In the genomic region with DNA sequence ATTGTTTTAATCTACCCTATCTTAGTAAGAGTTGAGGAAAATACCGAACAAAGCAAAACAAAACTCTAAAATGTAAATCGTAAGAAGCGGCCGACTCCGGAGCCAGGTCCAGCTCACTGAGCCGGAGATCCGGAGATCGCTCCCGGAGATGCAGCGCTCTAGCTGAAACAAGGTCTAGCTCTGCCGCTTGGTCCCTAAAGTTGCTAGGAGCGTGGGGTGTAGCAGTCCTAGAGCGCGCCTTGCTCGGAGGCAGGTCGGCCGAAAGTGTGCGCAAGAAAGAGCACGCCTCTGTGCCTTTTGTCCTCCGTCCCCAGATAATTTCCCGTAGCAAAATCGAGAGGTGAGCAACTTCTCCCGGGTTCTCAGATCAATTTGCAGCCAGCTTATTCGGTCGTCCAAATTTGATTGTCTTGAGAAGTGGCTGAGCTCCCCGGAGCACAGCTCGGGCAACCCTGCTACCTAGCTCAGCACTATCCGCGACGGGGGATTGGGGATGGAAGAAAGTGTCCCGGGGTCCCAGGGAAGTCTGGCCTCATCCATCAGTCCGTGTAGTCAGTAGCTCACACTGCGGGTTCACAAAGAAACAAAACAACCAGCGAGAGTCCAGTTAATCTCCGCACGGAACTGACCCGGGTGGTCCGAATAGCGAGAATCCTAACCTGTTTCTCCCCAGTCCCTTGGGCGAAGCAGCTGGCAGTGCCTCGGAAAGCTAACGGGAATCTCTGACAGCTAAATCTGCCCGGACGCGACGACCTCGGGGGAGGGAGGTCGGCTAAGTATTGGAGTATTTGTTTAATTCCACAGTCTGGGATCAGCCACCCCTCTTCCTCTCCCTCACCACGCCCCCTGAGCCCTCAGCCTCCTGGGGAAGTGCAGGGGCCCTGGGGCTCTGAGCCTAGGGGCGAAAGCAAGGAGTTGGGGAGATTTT, we compare ENCODE assay signal across 9 mouse cellular contexts. TPM values are rescaled to one million over a fixed set of nuclear protein-coding genes. Genes with fewer than 3 reads are reported as not detected.
DNase-seq lines count a peak whose midpoint lies in the region; ATAC-seq and TF ChIP-seq lines count a peak whose summit lies in the region.
"Had no signal": no experiment of that assay in that cellular context is flagged by ENCODE, and none has a peak within 500 bp of the region (broad histone marks: within the 10 kb centered on the region; RNA-seq: fewer than 3 reads in every experiment).

No protein-coding gene starts in this region.

- H3K27ac ChIP-seq in forebrain, embryonic 10.5 days, result no peak overlapping the region
- H3K27ac ChIP-seq in forebrain, postnatal 0 days (ENCODE audit: low read depth, low read length), result no peak overlapping the region
- no peak overlapping the region for H3K27ac ChIP-seq in forebrain, embryonic 15.5 days (replicated peaks)
- no peak overlapping the region for H3K27ac ChIP-seq in liver, embryonic 16.5 days (ENCODE audit: low read length)
- H3K27ac ChIP-seq: liver, embryonic 14.5 days had no signal

- under 1% methylated on average over 50 of the region's 50 CpGs for WGBS in forebrain, embryonic 10.5 days
- under 1% methylated on average over 50 of the region's 50 CpGs for WGBS in forebrain, postnatal 0 days
- under 1% methylated on average over 50 of the region's 50 CpGs for WGBS in forebrain, embryonic 15.5 days
- WGBS in liver, embryonic 16.5 days (ENCODE audit: insufficient replicate concordance), result under 1% methylated on average over 50 of the region's 50 CpGs

- no peak overlapping the region; the same call in 1 of the 2 replicates for H3K4me2 ChIP-seq in forebrain, postnatal 0 days (ENCODE audit: low read depth)
- H3K4me2 ChIP-seq in forebrain, embryonic 15.5 days (replicated peaks), result 0 out of 2 replicates have a peak overlapping the region, but pooled peaks have one; percentile 0
- H3K4me2 ChIP-seq in liver, embryonic 16.5 days (ENCODE audit: low read depth, low read length), result no peak overlapping the region

- H3K4me3 ChIP-seq in forebrain, embryonic 10.5 days, result peak overlapping the region; percentile 34
- no peak overlapping the region for H3K4me3 ChIP-seq in forebrain, postnatal 0 days (ENCODE audit: low read depth, low read length)
- peak overlapping the region; percentile 68 for H3K4me3 ChIP-seq in E14TG2a.4 (replicated peaks; ENCODE audit: low read length)
- H3K4me3 ChIP-seq in forebrain, embryonic 15.5 days, result no peak overlapping the region
- peak overlapping the region; percentile 19; the same call in 1 of the 2 replicates for H3K4me3 ChIP-seq in liver, embryonic 16.5 days (ENCODE audit: low read depth, low read length)

- H3K9me3 ChIP-seq in forebrain, embryonic 10.5 days, result no peaks in the 10 kb centered on the region
- H3K9me3 ChIP-seq in forebrain, postnatal 0 days (ENCODE audit: low read length), result no peaks in the 10 kb centered on the region
- H3K9me3 ChIP-seq in E14TG2a.4 (ENCODE audit: low read length), result no peaks in the 10 kb centered on the region; the same call in 1 of the 2 replicates
- no peaks in the 10 kb centered on the region for H3K9me3 ChIP-seq in forebrain, embryonic 15.5 days
- H3K9me3 ChIP-seq in liver, embryonic 16.5 days (replicated peaks; ENCODE audit: control insufficient read depth, low read length), result no peaks in the 10 kb centered on the region

- DNase-seq in forebrain, embryonic 10.5 days (ENCODE audit: extremely low spot score, low spot score), result peak; percentile 60
- no peak for DNase-seq in forebrain, postnatal 0 days
- no peak for DNase-seq in ovary, adult 18-20 months (ENCODE audit: low spot score)
- DNase-seq in adrenal gland, adult 18-20 months (ENCODE audit: low spot score in 2 of 2), result no peak
- no peak for DNase-seq in cerebellum, postnatal 25 days

- no peak for ATAC-seq in forebrain, postnatal 0 days
- no peak; the same call in 1 of the 2 replicates for ATAC-seq in forebrain, embryonic 15.5 days (replicated peaks)
- ATAC-seq in liver, embryonic 16.5 days (ENCODE audit: low read depth), result no peak

- H3K9ac ChIP-seq in forebrain, postnatal 0 days, result no peak overlapping the region
- no peak overlapping the region for H3K9ac ChIP-seq in forebrain, embryonic 15.5 days (replicated peaks)
- H3K9ac ChIP-seq in liver, embryonic 16.5 days (ENCODE audit: low read depth, low read length), result no peak overlapping the region
- H3K9ac ChIP-seq: liver, embryonic 14.5 days had no signal

- H3K4me1 ChIP-seq in forebrain, embryonic 10.5 days, result peaks cover 15% of the 10 kb centered on the region
- H3K4me1 ChIP-seq in forebrain, postnatal 0 days (ENCODE audit: insufficient read depth), result no peaks in the 10 kb centered on the region
- H3K4me1 ChIP-seq in E14TG2a.4 (replicated peaks; ENCODE audit: low read depth, low read length), result peaks cover 35% of the 10 kb centered on the region
- peaks cover 10% of the 10 kb centered on the region for H3K4me1 ChIP-seq in forebrain, embryonic 15.5 days
- no peaks in the 10 kb centered on the region for H3K4me1 ChIP-seq in liver, embryonic 16.5 days (ENCODE audit: control insufficient read depth, low read depth, low read length)

- peaks cover 100% of the 10 kb centered on the region for H3K27me3 ChIP-seq in forebrain, embryonic 10.5 days (ENCODE audit: poor library complexity, severe bottlenecking)
- peaks cover 83% of the 10 kb centered on the region for H3K27me3 ChIP-seq in forebrain, postnatal 0 days (ENCODE audit: insufficient read depth, low read length)
- H3K27me3 ChIP-seq in E14TG2a.4 (ENCODE audit: insufficient read depth, low read length), result peaks cover 96% of the 10 kb centered on the region
- H3K27me3 ChIP-seq in forebrain, embryonic 15.5 days, result peaks cover 93% of the 10 kb centered on the region
- peaks cover 90% of the 10 kb centered on the region for H3K27me3 ChIP-seq in liver, embryonic 16.5 days (ENCODE audit: control insufficient read depth, insufficient read depth, low read depth, low read length)

- no peak for TF ChIP-seq CTCF in forebrain, postnatal 0 days (IDR thresholded peaks at IDR 0.05; ENCODE audit: low read depth)
- TF ChIP-seq CTCF in E14TG2a.4 (conservative IDR thresholded peaks at IDR 0.05; ENCODE audit: low read length), result no peak

- H3K36me3 ChIP-seq in forebrain, embryonic 10.5 days (replicated peaks), result no peaks in the 10 kb centered on the region
- no peaks in the 10 kb centered on the region for H3K36me3 ChIP-seq in forebrain, postnatal 0 days (ENCODE audit: insufficient read depth)
- H3K36me3 ChIP-seq in E14TG2a.4 (ENCODE audit: insufficient read depth, low read length), result no peaks in the 10 kb centered on the region
- H3K36me3 ChIP-seq in forebrain, embryonic 15.5 days, result no peaks in the 10 kb centered on the region
- no peaks in the 10 kb centered on the region for H3K36me3 ChIP-seq in liver, embryonic 16.5 days (ENCODE audit: control insufficient read depth, insufficient read depth)

RNA-seq across cellular contexts. Expression of a gene that starts 0.9 kb away (rescaled TPM):
- polyA plus RNA-seq in forebrain, embryonic 10.5 days (2016; fragmentation: Nextera tagmentation; extraction: Ambion mirVana), result 1.4 and 2.8 TPM in 2 replicates
- total RNA-seq in forebrain, postnatal 0 days (2014; rRNA removed), result 4.6 and 5.6 TPM in 2 replicates
- 0.50 and 0.67 TPM in 2 replicates for polyA plus RNA-seq in forebrain, postnatal 0 days (2015; fragmentation: Nextera tagmentation; extraction: Ambion mirVana)
- 0.56 and 0.69 TPM in 2 replicates for polyA plus RNA-seq in forebrain, embryonic 15.5 days (2015; fragmentation: Nextera tagmentation; extraction: Ambion mirVana)
- 0.11 and 0.30 TPM in 2 replicates for polyA plus RNA-seq in liver, embryonic 16.5 days (2015; fragmentation: Nextera tagmentation; extraction: Ambion mirVana)
- total RNA-seq in adrenal gland, adult 18-20 months (2021), result under 1 TPM; 0.13 to 0.33 TPM

Comparison
In these comparisons a context has a peak if more than half of its experiments do, and no peak if none do; other contexts are left out.
1. H3K4me3 ChIP-seq: peak in forebrain, embryonic 10.5 days (single experiment), E14TG2a.4 (single experiment) and liver, embryonic 16.5 days (single experiment); none in forebrain, postnatal 0 days (single experiment) and forebrain, embryonic 15.5 days (single experiment).